Mouse (Mus musculus): ENCODE data around the gene Olfr520.
"Not testable (repeated sequence)": the region's sequence is repeated elsewhere in the genome, so short reads cannot be mapped to it uniquely, and the experiment has no call there.

Gene Olfr520

DNA sequence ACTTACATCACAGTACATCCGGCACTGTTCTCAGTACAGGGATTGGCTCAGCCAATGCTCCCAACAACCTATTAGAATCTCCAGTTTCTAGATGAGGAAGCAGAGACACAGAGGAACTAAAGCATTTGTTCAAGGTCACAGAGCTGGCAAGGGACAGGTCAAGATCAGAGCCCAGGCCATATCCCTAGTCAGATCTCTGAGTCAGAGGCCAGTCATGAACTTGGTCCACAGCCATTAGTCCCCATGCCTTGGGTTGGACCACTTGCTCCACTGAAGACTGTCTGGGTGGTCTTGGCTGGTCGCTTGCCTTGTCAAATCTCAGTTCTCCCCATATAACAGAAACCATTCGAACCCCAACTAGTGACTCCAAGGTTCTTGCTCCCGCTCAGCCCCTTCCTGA lies 17.6 kb upstream of the Olfr520 start:
- no peak for DNase-seq (ENCODE audit: low spot score)

DNA sequence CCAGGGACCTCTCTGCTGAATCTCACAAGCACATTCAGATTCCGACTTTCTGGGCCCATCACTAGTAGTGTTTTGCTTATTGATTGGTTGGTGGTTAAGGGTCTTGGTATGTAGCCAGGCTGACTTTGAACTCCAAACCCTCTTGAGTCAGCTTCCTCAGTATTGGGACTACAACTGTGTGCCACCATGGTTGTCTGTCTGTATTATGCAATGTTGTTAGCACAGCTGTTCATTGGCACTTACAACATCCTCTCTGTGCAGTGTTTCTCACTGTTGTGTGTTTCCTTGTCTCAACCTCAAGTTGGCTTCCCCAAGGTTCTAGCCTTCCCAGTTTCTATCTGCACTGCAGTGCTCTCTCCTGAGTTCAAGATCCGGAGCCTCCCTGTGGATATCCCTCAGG lies 13.5 kb upstream of the Olfr520 start:
- no peak for DNase-seq (ENCODE audit: low spot score)

DNA sequence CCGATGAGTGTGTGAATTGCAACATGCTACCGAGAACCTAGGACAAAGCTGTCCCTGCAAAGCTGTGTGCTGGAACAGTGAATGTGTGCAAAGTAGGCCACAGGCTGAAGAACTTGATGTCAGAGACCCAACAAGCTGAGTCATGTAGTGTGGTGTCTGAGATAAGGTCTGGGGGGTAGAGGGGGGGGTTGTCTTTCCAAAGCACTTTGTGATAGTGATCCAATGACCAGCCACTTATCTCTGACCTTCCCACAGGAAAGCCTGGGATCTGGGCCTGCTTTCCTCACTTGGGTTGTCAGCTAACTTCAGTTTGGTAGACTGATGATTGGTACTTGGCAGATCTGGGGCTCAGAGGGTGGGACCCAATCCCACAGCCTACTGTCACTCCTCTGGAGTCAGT lies 4.5 kb downstream of the Olfr520 start:
- no peak for DNase-seq (ENCODE audit: low spot score)

DNA sequence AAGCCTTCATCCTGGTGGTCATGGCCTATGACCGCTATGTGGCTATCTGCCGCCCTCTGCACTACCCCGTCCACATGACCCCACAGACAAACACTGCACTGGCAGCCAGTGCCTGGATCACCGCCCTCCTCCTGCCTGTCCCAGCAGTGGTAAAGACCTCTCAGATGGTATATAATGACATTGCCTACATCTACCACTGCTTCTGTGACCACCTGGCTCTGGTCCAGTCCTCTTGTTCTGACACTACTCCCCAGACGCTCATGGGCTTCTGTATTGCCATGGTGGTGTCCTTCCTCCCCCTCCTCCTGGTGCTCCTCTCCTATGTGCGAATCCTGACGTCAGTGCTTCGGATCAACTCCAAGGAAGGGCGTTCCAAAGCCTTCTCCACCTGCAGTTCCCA lies 5.4 kb downstream of the Olfr520 start:
- not testable (repeated sequence) for DNase-seq (ENCODE audit: low spot score)

DNA sequence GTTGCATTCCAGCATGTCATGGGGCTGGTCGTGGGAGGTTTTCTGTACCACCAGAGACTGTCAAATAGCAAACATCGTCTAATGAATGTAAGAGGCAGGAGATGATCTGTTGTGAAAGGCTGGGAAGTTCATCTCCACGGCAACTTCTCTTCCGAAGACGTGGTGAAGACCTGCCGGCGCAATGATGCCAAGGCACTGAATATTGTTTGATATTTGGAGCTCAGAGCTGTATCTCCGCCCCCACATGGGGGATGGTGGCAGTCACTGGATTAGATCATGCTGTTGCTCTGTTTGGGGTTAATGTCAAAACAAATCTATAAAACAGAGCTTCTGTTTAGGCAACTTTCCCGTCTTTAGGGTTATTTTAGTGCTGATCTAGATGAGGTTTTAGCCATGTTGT lies 9.2 kb downstream of the Olfr520 start:
- no peak for DNase-seq (ENCODE audit: low spot score)

DNA sequence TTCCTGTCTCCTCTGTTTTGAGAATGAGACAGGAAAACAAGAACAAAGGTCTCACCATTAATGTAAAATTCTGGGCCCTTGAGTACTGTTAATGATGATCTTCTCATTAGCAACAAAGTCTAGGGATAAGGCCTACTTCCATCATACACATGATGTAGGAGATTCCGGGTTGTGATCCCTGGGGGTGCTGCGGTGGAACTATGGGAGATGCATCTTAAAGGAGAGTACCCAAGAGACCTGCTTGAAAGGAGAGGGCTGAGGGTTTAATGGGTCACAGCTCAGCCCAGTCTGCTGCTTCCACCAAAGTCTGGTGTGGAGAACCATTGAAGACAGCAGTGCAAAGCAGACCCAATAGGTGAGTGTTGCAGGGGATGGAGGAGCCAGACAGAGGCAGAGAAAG lies 33.1 kb downstream of the Olfr520 start, which contains the start of gene Olfr521:
Olfr521 (plus strand) TSS at position 301 of the 400 bp plus-strand sequence.
- no peak for DNase-seq (ENCODE audit: low spot score)

DNA sequence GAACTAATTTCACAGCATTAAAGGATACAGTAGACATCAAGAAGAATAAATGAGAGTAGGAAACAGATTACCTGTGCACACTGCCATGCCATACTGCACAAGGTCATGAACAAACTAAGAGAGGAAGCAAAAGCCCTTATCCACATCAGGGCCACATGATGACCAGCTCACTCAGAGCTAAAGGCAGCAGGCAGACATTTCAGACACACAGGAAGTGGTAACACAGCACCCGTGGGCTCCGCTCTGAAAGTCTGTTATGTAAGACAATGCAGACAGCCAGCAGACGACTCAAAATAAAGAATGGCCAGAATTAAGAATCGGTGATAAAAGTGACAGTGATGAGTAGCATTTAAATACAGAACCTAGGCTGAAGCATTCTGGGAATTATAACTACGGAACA lies 51.3 kb downstream of the Olfr520 start:
- no peak for DNase-seq (ENCODE audit: low spot score)

DNA sequence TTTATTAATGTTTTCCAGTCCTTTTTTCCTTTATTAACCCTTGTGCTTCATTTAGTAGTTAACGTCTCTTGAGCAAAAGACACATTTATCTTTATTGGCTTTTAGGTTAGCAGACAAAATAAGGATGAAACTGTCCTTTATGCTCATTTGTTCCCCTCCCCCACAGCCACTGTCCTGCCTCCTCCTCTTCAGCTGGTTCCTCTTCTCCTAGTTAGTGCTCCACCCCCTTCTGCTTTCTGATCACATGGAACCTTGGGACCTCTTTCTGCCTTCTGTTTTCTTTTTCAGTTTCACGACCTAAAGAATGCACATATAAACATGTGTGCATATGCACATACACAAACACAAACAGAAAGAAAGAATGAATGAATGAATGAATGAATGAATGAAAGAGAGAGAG lies 51.8 kb downstream of the Olfr520 start:
- DNase-seq (ENCODE audit: low spot score), result no peak

DNA sequence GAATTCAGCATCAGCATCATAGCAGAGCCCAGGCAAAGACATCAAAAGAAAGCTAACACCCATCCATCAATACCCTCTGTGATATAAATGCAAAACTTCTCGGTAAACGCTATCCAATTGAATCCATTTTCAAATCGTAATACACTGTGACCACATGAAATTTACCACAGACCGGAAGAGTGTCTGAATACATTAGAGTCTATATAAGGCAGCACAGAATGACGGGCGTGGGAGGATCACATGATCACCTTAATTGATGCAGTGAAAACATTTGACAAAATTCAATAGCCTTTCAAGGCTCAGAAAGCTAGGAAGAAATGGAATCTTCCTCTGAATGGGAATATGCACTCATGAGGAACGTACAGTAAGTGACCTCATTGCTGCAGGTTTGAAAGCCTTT lies 53.3 kb downstream of the Olfr520 start:
- no peak for DNase-seq (ENCODE audit: low spot score)

DNA sequence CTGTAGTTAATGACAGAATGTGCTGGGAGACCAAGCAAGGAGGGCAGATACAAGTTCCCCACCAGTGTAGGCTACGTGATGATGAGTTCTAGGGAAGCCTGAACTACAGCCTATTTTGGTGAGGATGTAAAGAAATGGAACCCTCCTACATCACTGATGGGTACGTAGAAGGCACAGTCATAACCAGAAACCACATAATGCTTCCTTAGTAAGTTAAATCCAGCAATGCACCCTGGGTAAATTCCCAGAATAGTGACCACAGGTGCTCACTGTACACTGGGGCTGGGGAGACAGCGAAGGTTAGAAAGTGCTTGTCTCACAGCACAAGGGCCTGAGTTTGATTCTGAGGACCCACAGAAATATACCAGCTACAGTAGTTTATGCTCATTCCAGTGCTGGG lies 55.5 kb downstream of the Olfr520 start:
- DNase-seq (ENCODE audit: low spot score), result no peak
